Mouse (Mus musculus) heart, adult 9 months (tissue): ENCODE data around the gene Anapc7.
"Not testable (repeated sequence)": the region's sequence is repeated elsewhere in the genome, so short reads cannot be mapped to it uniquely, and the experiment has no call there.

ENCODE experiments used
- DNase-seq, 2 experiments: peaks; one replicate each; pipeline ENCODE4 v3.0.0; 2022; ENCODE audit warnings: low spot score in 2 of 2

Gene Anapc7

GRCm38 (mm10) chr5:122405537-122405936, 16.0 kb upstream of the Anapc7 start:
- DNase-seq: no peak

- DNase-seq: no peak
Observed at GRCm38 (mm10) chr5:122409692-122410645, 11.5 kb upstream of the Anapc7 start.

- peak; percentile 49 to 53 for DNase-seq
Observed at GRCm38 (mm10) chr5:122411892-122412291, 9.6 kb upstream of the Anapc7 start.

GRCm38 (mm10) chr5:122412826-122413225, 8.7 kb upstream of the Anapc7 start:
- peak in 1 of 2 experiments; percentile 48 for DNase-seq

GRCm38 (mm10) chr5:122414351-122414750, 7.1 kb upstream of the Anapc7 start:
- no peak for DNase-seq

- no peak for DNase-seq
Observed at GRCm38 (mm10) chr5:122415465-122415864, 6.0 kb upstream of the Anapc7 start.

- DNase-seq: not testable (repeated sequence)
Observed at GRCm38 (mm10) chr5:122420676-122421075, 817 bp upstream of the Anapc7 start.

- peak; percentile 85 to 91 for DNase-seq
Observed at GRCm38 (mm10) chr5:122422071-122422964, 825 bp downstream of the Anapc7 start.

- DNase-seq: no peak
Observed at GRCm38 (mm10) chr5:122423083-122423482, 1.6 kb downstream of the Anapc7 start.

GRCm38 (mm10) chr5:122425550-122425949, 4.1 kb downstream of the Anapc7 start:
- no peak for DNase-seq

- no peak for DNase-seq
Observed at GRCm38 (mm10) chr5:122430036-122430775, 8.7 kb downstream of the Anapc7 start.

- DNase-seq: no peak
Observed at GRCm38 (mm10) chr5:122431221-122431620, 9.7 kb downstream of the Anapc7 start.

GRCm38 (mm10) chr5:122434541-122434940, 13.0 kb downstream of the Anapc7 start:
- DNase-seq: no peak

GRCm38 (mm10) chr5:122439400-122440094, 18.1 kb downstream of the Anapc7 start:
- DNase-seq: peak; percentile 57 to 66

- DNase-seq: peak; percentile 68 to 69
Observed at GRCm38 (mm10) chr5:122440095-122440630, 18.7 kb downstream of the Anapc7 start.

GRCm38 (mm10) chr5:122444492-122444891, 23.0 kb downstream of the Anapc7 start:
- DNase-seq: no peak

GRCm38 (mm10) chr5:122445051-122445610, 23.6 kb downstream of the Anapc7 start:
- no peak for DNase-seq

- no peak for DNase-seq
Observed at GRCm38 (mm10) chr5:122447857-122448256, 26.4 kb downstream of the Anapc7 start.

- no peak for DNase-seq
Observed at GRCm38 (mm10) chr5:122448869-122449268, 27.4 kb downstream of the Anapc7 start.

GRCm38 (mm10) chr5:122449946-122450345, 28.5 kb downstream of the Anapc7 start:
- no peak for DNase-seq
